Mouse (Mus musculus): ENCODE measurements around the gene Klhl5.

DNA sequence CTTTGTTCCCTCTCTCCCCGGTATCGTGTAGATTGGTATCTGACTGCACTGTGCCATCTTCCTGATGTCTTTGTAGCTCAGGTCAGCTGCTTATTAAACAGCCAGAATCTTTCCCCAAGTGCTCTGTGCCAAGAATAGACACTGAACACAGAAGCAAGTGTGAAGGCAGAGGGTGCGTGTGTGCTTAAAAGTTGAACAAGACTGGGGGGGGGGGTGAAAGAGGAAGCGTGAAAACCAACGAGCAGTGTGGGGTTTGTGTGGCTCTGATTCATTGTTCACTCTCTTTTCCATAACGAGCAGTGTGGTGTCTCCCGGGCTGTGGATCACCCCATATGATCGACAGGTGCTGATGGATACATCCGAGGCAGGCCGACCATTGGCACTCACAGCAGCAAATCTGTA, 4.7 kb upstream of the Klhl5 start:
- TF ChIP-seq CTCF (IDR thresholded peaks at IDR 0.05; ENCODE audit: control insufficient read depth, insufficient read depth, insufficient read length) (no peak), CEBPB (IDR thresholded peaks at IDR 0.05; ENCODE audit: low read depth) (no peak)

All from C2C12 (cell line).